Mouse (Mus musculus): Measurements from ENCODE around the gene Gosr1. TPM values are rescaled to one million over a fixed set of nuclear protein-coding genes. Genes with fewer than 3 reads are reported as not detected.

The Gosr1 gene
- polyA plus RNA-seq (2015; fragmentation: Nextera tagmentation; extraction: Ambion mirVana): 15.8 and 17.7 TPM in 2 replicates

GRCm38 (mm10) chr11:76763053-76763740 lies at the start of gene Gosr1:
Gene Gosr1, minus strand, starts transcription at chr11:76763579.
- Histone ChIP-seq H3K4me2 (replicated peaks; ENCODE audit: low read depth) (peak within 1 kb of the TSS; percentile 77), H3K27ac (replicated peaks) (peak within 1 kb of the TSS; percentile 88), H3K4me3 (ENCODE audit: low read depth, low read length) (peak within 1 kb of the TSS; percentile 90), H3K4me1 (replicated peaks; ENCODE audit: control insufficient read depth, insufficient read depth) (no peaks in the 10 kb centered on the region), H3K9ac (ENCODE audit: low read length) (peak within 1 kb of the TSS; percentile 97), H3K27me3 (ENCODE audit: control insufficient read depth, insufficient read depth, low read length) (no peaks in the 10 kb centered on the region), H3K9me3 (ENCODE audit: control insufficient read depth, low read length) (no peaks in the 10 kb centered on the region), H3K36me3 (ENCODE audit: control insufficient read depth, insufficient read depth, low read length) (peaks cover 12% of the 10 kb centered on the region; the same call in 1 of the 2 replicates)
- ATAC-seq (ENCODE audit: low FRiP score, low TSS enrichment) (peak; percentile 99), DNase-seq (ENCODE audit: low spot score) (peak; percentile 93)
- WGBS: under 1% methylated on average over 28 of the region's 28 CpGs
- TF ChIP-seq CTCF (IDR thresholded peaks at IDR 0.05; ENCODE audit: low read depth): peak; percentile 98
- no peak for TF ChIP-seq EP300 (optimal IDR thresholded peaks at IDR 0.05)

- Histone ChIP-seq H3K27me3 (ENCODE audit: control insufficient read depth, insufficient read depth, low read length) (no peaks in the 10 kb centered on the region), H3K27ac (replicated peaks) (no peak overlapping the region), H3K36me3 (ENCODE audit: control insufficient read depth, insufficient read depth, low read length) (peaks cover 7% of the 10 kb centered on the region; the same call in 1 of the 2 replicates), H3K4me3 (ENCODE audit: low read depth, low read length) (no peak overlapping the region), H3K4me2 (replicated peaks; ENCODE audit: low read depth) (no peak overlapping the region), H3K9ac (ENCODE audit: low read length) (no peak overlapping the region), H3K9me3 (ENCODE audit: control insufficient read depth, low read length) (no peaks in the 10 kb centered on the region), H3K4me1 (replicated peaks; ENCODE audit: control insufficient read depth, insufficient read depth) (no peaks in the 10 kb centered on the region)
- 84% methylated on average over 9 of the region's 9 CpGs for WGBS
- ATAC-seq (ENCODE audit: low FRiP score, low TSS enrichment) (no peak), DNase-seq (ENCODE audit: low spot score) (no peak)
- peak; percentile 68 for TF ChIP-seq CTCF (IDR thresholded peaks at IDR 0.05; ENCODE audit: low read depth)
- no peak for TF ChIP-seq EP300 (optimal IDR thresholded peaks at IDR 0.05)
Measured at GRCm38 (mm10) chr11:76810706-76811495, 47.5 kb upstream of the Gosr1 start.

GRCm38 (mm10) chr11:76809450-76809849 lies 46.1 kb upstream of the Gosr1 start:
- DNase-seq (ENCODE audit: low spot score): no peak
- no peak for ATAC-seq (ENCODE audit: low FRiP score, low TSS enrichment)
- no peak overlapping the region for H3K4me2 ChIP-seq (replicated peaks; ENCODE audit: low read depth)
- no peaks in the 10 kb centered on the region for H3K9me3 ChIP-seq (ENCODE audit: control insufficient read depth, low read length)
- TF ChIP-seq EP300 (optimal IDR thresholded peaks at IDR 0.05): no peak
- no peak for TF ChIP-seq CTCF (IDR thresholded peaks at IDR 0.05; ENCODE audit: low read depth)
- no peaks in the 10 kb centered on the region for H3K27me3 ChIP-seq (ENCODE audit: control insufficient read depth, insufficient read depth, low read length)
- H3K4me3 ChIP-seq (ENCODE audit: low read depth, low read length): no peak overlapping the region
- no peak overlapping the region for H3K9ac ChIP-seq (ENCODE audit: low read length)
- 29% methylated on average over 3 of the region's 3 CpGs for WGBS
- H3K4me1 ChIP-seq (replicated peaks; ENCODE audit: control insufficient read depth, insufficient read depth): no peaks in the 10 kb centered on the region
- H3K36me3 ChIP-seq (ENCODE audit: control insufficient read depth, insufficient read depth, low read length): peaks cover 7% of the 10 kb centered on the region; the same call in 1 of the 2 replicates
- no peak overlapping the region for H3K27ac ChIP-seq (replicated peaks)

- Histone ChIP-seq H3K4me1 (replicated peaks; ENCODE audit: control insufficient read depth, insufficient read depth) (no peaks in the 10 kb centered on the region), H3K9ac (ENCODE audit: low read length) (no peak overlapping the region), H3K9me3 (ENCODE audit: control insufficient read depth, low read length) (no peaks in the 10 kb centered on the region), H3K27ac (replicated peaks) (no peak overlapping the region), H3K36me3 (ENCODE audit: control insufficient read depth, insufficient read depth, low read length) (peaks cover 7% of the 10 kb centered on the region; the same call in 1 of the 2 replicates), H3K4me2 (replicated peaks; ENCODE audit: low read depth) (no peak overlapping the region), H3K27me3 (ENCODE audit: control insufficient read depth, insufficient read depth, low read length) (no peaks in the 10 kb centered on the region), H3K4me3 (ENCODE audit: low read depth, low read length) (no peak overlapping the region)
- no peak for ATAC-seq (ENCODE audit: low FRiP score, low TSS enrichment)
- no peak for DNase-seq (ENCODE audit: low spot score)
- 92% methylated on average over 7 of the region's 7 CpGs for WGBS
- TF ChIP-seq CTCF (IDR thresholded peaks at IDR 0.05; ENCODE audit: low read depth): no peak
- no peak for TF ChIP-seq EP300 (optimal IDR thresholded peaks at IDR 0.05)
Measured at GRCm38 (mm10) chr11:76808550-76808949, 45.2 kb upstream of the Gosr1 start.

- Histone ChIP-seq H3K9ac (ENCODE audit: low read length) (no peak overlapping the region), H3K36me3 (ENCODE audit: control insufficient read depth, insufficient read depth, low read length) (peaks cover 13% of the 10 kb centered on the region), H3K27me3 (ENCODE audit: control insufficient read depth, insufficient read depth, low read length) (no peaks in the 10 kb centered on the region), H3K4me2 (replicated peaks; ENCODE audit: low read depth) (no peak overlapping the region), H3K4me3 (ENCODE audit: low read depth, low read length) (no peak overlapping the region), H3K27ac (replicated peaks) (no peak overlapping the region), H3K9me3 (ENCODE audit: control insufficient read depth, low read length) (no peaks in the 10 kb centered on the region), H3K4me1 (replicated peaks; ENCODE audit: control insufficient read depth, insufficient read depth) (no peaks in the 10 kb centered on the region)
- no peak for DNase-seq (ENCODE audit: low spot score)
- WGBS: 86% methylated on average over 3 of the region's 3 CpGs
- ATAC-seq (ENCODE audit: low FRiP score, low TSS enrichment): peak; percentile 38; the same call in 1 of the 2 replicates
- no peak for TF ChIP-seq CTCF (IDR thresholded peaks at IDR 0.05; ENCODE audit: low read depth)
- no peak for TF ChIP-seq EP300 (optimal IDR thresholded peaks at IDR 0.05)
Measured at GRCm38 (mm10) chr11:76807007-76807679, 43.8 kb upstream of the Gosr1 start.

All from stomach, postnatal 0 days (tissue).